Mouse (Mus musculus) monocyte, adult 5-6 weeks (primary cell): ENCODE measurements at regions not wholly inside any gene's neighbourhood (a gene's known extent, or its start where the extent isn't known, plus 50 kb on each side); places are given as distances from the start of the nearest gene placed in this dataset.
A peak's percentile ranks its signal among the peaks of the same experiment; 100 is the strongest.

Experiments
- ATAC-seq: fragments of 153-309, 156-312 bp; replicated peaks from 2 replicates; pipeline ENCODE4 v1.8.0; 2017; ENCODE audit warnings: mild to moderate bottlenecking; ENCODE audit not compliant: low TSS enrichment, insufficient number of reproducible peaks, severe bottlenecking, poor library complexity, low FRiP score

DNA sequence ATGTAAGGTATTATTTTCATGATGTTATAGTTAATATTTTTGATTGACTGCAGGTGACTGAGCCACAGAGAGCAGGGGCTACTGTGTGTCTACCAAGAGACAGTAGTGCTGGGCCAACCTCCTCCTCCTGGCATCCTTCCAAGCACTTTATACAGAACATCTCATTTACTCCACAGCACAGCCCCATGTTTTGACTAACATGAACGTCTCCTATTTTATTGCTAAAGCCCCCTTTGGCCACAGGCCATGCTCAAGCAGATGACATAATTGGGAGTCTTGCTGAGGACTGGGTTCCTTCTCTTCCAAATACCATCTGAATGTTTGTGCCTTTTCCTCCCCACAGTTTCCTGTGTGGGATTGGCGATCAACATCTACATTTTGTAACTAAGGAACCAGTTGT lies 211.5 kb upstream of the F930015N05Rik start:
- ATAC-seq, result no peak

DNA sequence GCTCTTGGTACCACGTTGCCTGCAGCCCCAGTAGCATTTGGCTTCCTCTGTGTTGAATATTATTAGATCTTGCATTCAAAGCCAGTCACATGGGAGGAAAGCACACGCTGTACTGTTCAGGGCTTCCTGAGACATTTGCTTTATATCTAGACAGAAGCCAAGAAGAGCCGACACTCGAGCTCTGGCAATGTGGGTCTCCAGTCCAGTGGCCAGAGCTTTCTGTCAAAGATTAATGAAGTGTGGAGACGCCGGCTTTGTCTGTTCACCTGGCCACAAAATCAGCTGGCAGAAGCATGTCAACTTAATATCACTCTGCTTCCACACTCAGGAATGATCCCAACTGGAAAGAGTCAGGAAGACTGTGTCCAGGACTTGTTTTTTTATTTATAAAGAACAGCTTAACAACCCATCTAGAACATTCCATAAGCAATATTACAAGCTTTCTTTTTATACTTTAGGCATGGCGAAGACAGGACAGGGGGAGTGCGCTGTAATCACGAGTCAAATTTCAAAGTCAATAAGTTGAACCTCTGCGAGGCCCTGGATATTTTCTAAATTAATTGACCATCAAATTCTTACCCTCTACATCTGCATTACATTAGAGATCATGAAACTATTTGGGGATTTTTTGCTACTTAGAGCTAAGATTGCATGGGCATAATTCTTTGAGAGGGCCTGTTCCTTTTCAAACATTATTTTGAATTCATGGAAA lies 214.3 kb upstream of the F930015N05Rik start:
- ATAC-seq, result no peak

DNA sequence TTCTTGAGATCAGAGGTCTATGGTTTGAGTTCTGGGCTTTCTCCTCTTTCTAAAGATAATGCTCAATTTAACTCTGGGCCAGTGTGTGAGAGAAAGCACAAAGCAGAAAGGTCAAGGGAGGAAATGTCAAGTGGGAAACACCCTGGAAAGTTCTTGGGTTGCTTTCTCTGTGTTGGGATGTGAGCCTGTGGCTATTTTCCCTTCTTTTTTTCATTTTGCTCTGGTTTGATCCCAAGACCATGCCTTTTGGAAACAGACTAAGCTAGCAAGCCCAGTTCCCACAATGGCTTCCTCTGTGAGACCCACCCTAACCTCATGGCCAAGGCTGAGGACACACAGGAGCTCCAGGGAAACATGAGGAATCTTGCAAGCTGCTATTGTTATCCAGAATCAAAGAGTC lies 216.4 kb upstream of the F930015N05Rik start:
- ATAC-seq, result no peak

DNA sequence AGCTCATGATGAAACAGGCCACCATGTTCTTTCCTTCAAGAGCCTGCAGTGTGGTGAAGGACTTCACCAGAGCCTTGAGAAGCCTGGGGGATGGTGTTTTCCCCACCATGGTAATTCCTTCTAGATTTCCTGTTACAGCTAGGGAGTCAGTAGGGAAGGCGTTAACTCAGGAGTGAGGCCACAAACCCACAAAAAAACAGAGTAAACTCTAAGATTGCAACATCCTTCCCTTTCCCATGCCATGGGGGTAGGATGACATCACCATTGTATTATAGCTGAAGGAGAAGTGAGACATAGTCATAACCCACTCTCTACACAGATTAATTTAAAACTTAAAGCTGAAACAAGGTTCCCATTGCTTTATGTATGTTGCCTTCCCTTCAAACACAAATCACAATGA lies 218.7 kb upstream of the F930015N05Rik start:
- ATAC-seq, result peak; percentile 86

DNA sequence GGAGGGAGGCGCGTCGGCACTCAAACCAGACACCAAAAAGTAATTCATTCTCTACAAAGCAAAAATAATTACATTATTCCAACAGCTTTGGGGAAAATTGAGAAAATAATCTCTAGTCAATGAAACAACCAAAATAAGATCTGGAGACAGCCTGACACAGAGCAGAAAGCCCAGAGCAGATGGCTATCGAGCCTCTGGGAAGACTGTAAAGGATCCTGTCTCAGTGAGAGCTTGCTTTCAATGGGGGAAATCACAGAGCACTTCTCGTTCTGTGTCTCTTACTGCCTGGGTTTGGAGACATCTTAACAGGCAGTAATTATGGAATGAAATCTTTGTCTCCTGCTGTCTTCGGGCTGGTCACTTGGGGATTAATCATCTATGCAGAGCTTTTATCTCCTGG lies 226.7 kb upstream of the F930015N05Rik start:
- no peak for ATAC-seq

DNA sequence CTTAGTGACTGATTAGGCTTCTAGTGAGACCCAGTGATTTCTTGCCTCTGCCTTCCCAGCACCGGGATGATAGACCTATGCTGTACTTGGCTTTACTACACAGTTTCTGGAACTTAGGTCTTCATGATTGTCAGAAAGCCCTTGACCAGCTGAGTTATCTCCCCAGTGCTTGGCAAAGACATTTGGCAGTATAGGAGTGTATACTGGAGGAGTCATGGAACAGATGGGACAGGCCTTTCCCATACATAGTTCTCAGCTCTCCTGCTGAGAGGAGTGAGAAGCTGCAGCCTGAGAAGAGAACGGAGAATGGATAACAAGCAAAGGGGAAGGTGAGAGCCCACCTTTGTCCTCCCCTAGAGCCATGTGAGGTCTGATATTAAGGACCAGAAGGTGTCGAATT lies 230.6 kb upstream of the F930015N05Rik start:
- no peak for ATAC-seq

DNA sequence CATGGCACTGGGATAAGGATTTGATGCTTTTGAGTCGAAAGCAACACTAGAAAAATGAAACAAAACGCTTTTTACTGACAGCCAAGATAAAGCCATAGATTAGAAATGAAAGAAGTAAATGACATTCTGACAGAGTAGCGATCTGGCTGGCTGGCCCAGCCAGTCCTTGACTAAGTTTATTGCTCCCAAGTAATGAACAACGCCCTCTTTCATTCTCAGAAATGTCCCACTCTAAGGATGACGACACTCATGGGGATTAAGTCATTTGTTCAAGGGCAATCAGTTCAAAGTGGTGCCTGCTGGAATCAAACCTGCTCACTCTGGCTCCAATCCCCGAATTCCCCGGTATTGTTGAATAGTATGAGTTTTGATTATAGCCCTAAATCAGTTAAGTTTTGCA lies 231.1 kb upstream of the F930015N05Rik start:
- ATAC-seq, result no peak

DNA sequence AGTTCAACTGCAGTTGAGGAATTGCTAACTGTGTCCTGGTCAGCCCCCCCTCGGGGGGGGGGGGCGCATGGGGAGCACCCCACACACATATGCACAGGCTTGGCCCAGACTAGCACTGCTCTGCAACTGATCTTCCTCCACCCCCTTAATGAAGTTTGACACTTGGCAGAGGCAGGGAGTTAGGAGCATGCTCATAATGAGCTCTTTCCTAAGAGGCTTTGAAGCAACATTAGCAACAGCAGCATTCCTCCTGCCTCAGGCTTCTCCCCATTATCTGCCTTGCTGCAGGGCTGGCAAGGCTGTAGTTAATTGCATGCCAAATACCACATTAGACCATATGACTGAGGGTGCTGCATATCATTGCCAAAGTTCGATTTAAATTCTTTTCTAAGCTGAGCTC lies 235.4 kb upstream of the F930015N05Rik start:
- ATAC-seq, result no peak

DNA sequence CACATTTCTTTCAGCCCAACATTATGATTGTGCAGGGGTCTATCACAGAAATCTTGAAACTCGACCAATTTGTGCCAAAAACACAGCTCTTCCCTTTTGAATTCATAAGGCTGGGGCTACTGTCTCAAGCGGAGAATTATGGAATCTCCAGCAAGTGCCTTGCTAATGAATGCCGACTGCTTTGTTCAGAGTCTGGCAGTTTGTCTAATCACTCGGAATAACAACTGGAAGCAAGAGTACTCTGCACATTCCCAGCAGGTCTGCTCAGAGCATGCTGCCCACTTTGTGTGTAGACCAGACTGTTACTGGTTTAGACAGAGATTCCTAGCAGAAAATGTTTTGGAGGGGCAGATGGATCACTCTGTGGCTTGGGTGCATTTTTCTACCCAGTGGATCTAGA lies 237.1 kb upstream of the F930015N05Rik start:
- ATAC-seq, result no peak

DNA sequence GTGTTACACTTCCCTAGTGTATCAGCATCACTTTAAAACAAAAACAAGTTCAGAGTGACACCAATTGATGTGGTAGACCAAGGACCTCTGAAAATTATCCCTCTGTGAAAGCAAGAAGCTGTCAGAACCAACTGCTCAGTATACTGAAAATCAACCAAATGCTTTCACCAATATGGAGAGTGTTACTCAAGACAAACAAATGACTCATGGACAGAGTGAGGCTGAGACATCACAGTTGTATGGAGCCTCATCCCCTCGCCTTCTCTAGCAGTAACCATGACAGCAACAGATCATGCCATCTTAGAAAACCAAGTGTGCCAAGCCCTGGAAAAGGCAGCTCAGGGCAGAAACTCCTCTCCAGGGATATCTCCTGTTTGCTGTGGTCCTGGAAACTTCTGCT lies 267.3 kb upstream of the F930015N05Rik start:
- no peak for ATAC-seq

DNA sequence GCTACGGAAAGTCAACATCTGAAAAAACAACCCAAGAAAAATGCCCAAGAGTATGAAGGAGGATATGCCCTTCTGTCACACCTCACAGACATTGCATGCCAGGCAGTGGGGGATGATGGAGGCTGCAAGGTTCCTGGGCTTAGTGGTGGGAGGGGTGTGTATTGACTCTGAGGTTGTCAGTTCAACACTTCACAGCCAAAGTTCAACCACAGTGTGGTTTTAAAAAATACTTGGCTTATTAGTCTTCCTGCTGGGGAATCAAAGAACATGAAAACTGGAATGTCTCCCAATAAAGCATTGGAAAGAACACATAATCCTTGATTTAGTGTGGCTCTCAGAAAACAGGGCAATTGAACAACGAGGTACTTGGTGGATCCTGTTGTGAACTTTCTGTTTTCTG lies 267.0 kb upstream of the Elac2 start:
- ATAC-seq, result no peak

DNA sequence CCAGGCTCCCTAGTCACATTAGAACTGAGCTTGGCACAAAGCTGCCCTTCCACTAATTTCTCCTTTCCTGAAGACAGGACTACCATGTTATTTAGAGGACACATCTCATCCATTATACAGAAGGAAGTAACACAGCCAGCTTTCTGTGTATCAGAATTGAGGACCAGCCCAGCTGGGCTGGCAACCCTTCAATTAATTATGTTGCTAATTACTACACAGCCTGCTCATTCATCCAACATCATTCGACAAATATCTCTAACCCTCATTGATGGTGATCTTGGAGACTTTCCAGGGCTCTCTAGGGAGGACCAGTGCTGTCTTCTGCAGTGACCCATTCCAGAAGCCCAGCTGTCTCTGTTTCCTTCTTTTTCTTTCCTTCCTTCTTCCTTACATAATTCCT lies 263.7 kb upstream of the Elac2 start:
- ATAC-seq, result no peak

DNA sequence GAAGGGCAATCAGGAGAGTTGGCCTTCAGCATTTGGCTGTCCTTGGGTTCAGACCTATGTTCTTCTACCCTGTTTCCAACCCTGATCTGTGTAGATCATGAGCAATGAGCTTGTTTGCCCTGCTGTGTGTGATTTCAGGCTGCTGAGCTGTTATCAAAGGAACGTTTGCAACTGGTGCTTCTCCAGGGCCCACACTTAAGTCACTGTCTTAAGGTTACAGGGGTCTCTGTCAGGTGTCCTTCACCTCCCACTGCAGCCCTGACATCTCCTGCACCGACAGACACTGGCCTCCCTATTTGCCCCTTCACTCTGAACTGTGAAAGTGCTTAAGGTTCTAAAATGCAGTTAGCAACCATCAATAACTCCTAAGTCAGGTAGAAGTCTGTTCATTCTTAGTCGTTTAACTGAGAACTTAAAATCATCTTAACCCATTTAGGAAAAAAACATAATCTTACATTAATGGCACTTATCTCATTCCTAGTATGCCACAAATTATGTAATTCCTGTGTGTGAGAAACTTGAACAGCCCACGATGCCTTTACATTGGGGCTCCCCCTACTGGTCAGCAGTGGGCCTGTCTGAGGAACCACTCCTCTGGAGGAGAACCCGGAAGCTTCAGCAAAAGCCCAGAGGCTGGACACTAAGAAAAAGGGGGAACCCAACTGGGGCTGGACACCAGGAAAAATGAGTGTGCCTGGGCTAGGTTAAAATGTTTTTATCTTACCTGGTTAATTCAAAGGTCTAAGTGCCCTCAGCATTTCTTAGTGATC lies 260.3 kb upstream of the Elac2 start:
- ATAC-seq, result peak; percentile 63; the same call in 1 of the 2 replicates

DNA sequence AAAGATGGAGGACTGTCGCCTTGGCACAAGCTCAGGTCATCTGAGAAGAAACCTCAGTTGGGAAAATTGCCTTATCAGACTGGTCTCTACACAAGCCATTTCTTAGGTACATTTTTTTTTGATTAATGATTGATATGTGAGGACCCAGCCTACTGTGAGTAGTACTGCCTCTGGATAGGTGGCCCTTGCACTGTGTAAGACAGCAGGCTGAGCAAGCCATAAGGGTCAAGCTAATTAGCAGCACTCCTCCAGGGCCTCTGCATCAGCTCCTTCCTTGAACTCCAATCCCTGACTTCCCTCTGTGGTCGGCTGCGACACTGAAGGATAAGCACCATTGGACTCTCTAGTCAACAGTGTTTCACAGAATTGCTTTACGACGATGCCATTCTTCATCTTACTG lies 252.6 kb upstream of the Elac2 start:
- no peak for ATAC-seq

DNA sequence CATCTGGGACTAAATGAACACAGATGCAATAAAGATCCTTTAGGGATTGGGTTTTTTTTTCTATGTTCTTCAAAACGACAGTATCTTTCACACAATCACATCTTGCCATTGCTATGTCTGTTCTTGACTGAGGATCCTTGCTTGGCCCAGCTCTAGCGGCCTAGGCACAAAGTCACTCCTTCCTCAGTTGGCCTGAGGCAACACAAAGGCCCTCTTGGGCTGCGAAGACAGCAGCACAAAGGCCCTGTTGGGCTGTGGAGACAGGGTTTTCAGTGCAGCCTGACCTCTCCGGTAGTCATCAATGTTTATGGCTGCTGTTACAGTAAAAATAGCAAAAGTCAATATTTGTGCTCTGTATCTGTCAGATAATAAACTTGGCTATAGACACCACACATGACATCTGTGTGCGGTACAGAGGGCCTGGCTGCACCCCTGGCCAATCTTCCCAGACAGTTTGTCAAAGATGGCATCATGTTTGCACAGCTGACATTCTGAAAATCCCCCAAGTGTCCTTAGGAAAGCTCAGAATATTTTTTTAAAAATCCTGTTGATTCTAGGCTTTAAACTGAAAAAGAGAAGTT lies 250.9 kb upstream of the Elac2 start:
- no peak for ATAC-seq

DNA sequence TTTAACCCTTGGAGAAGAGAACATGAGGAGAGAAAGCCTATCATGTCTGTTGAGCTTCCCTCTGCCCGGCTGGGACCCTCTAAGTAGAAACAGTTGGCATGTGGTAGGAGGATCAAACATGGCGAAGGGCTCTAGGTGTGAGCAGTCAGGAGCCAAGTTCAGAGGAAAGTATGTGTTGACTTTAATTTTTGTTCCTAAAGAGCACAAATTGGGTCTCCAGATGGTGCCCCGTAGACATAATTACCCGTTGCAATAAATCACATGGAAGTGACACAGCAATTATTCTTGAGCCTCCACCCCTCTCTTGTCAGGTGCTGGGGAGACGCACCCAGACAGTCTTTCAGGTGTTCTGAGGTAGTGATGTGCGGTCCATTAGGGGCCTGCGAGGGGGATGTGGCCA lies 239.9 kb upstream of the Elac2 start:
- ATAC-seq, result no peak

DNA sequence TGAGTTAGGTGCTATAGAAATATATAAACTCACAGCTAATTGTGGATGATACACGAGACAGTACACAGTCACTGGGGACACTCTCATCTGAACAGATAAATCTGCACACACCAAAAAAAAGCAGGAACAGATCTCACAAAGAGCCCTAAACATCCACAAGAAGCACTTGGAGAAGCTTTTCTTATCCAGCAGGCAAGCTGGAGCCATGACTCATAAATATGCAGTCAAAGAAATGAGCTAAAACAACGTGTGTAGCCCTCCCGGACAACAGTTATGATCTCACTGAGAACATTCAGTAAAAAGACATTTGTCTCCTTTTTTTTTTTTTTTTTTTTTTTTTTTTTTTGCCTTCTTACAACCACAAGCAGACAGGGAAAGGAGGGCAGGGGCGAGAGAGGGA lies 235.1 kb upstream of the Elac2 start:
- no peak for ATAC-seq

DNA sequence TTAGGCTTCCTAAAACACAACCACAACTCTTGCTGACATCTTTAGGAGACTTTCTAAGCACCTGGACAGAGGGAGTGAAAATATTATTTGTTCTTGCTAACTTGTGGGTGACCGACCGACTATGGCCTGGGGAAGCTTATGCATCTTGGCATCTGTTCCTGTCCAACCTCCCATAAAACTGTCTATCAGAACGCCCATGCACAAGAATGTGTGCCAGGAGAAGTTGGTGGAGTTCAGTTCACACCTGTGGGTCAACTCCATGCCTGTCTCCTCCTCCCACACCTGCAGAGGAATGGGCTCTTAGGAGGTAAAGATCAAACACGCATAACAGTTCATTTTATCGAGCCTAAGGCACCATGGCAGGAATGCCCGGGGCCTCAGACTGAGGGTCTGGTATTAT lies 232.7 kb upstream of the Elac2 start:
- ATAC-seq, result no peak

DNA sequence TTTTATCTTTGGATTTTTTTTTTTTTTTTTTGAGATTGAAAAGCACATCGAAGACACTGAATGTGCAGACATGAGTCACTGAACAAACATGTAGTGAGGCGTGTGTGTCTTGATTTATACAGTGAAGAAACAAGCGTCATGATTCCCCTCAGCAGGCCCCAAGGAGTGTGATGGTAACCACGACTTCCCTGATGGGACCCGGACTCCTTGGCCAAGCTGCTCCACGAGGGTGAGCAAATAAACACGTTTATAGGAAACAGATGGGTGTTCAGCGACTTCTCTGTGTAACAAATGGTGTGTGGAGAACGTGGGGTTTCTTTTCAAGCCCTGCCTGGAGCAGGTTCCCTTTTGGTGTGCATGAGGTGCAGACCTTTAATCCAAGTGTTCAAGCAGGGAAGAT lies 228.9 kb upstream of the Elac2 start:
- no peak for ATAC-seq

DNA sequence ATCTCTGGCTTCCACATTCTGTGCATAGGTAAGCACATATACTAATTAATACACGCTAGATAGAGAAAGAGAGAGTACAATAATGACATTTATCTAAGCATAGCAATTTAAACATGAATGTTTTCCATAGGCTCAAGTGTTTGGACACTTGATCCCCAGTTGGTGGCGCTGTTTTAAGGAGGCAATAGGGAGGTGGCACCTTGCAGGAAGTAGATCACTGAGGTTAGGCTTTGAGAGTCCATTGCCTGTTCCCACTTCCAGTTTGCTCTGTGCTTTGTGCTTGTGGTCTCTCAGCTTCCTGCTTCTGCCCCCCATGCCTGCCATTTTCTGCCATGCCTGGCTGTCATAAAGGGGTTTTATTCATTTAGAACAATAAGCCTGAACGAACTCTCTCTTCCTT lies 226.5 kb upstream of the Elac2 start:
- ATAC-seq, result no peak
